Mouse (Mus musculus) bone marrow, adult 2 months (tissue): ENCODE measurements around the gene Pcsk4.

Source experiments
- CTCF ChIP-seq: fragments of 200-500 bp; IDR thresholded peaks from 2 replicates; pipeline ENCODE4 v1.5.1; 2011; ENCODE audit warnings: low read length, control low read depth; ENCODE audit not compliant: control insufficient read depth, insufficient read depth
- POLR2A ChIP-seq: fragments of 200-500 bp; IDR thresholded peaks from 2 replicates; pipeline ENCODE4 v1.6.1; 2011; ENCODE audit warnings: low read depth, mild to moderate bottlenecking, control low read depth, low read length, borderline replicate concordance; ENCODE audit not compliant: control insufficient read depth

DNA sequence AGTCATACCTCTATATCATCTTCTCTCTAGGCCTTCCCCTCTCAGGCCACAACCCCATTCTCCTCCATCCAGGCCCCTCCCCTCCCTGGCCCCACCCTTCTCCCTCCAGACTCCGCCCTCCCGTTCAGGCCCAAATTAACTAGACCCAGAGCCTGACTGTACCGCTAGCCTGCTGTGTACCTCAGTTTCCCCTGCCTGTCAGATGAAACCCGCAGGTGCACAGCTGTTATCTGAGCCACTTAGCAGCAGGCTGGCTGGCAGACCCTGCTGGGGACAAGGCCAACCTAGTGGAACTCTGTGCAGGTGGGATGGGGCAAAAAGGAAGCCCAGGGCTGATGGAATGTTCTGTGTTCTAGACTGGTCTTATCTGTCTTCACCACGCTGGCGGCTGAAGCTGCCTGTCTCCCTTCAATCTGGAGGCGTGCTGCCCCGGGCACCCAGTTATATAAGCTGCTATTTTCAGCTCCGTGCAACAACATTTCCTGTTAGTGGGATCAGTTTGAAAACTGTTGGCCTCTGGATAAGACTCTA is 14.9 kb upstream of the Pcsk4 start:
- TF ChIP-seq CTCF = no peak
- peak; percentile 9; the same call in 1 of the 2 replicates for TF ChIP-seq POLR2A
